Mouse (Mus musculus): Measurements from ENCODE around the gene Tbata. TPM values are rescaled to one million over a fixed set of nuclear protein-coding genes. Genes with fewer than 3 reads are reported as not detected.

The Tbata gene
- polyA plus RNA-seq, 1 experiment: 0.14 TPM

DNA sequence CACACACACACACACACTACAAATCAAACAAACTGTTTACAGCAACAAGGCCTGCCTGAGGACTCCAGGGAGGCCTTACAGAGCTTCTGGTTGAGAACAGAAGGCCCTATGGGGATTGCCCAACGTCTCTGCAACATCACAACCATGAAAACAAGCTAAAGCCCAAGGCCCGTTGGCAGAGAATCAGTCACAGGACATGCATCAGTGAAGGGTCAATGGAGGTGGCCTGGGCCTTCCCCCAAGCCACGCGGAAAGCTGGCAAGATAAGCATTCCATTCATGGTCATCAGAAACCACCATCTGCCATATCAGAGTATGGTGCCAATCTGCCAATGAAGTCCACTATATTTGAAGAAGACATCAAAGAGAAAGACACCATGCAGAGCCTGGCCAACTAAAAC, 11.1 kb upstream of the Tbata start:
- WGBS: 86% methylated on average over 4 of the region's 4 CpGs
- DNase-seq (ENCODE audit: low read depth, low spot score): no peak

DNA sequence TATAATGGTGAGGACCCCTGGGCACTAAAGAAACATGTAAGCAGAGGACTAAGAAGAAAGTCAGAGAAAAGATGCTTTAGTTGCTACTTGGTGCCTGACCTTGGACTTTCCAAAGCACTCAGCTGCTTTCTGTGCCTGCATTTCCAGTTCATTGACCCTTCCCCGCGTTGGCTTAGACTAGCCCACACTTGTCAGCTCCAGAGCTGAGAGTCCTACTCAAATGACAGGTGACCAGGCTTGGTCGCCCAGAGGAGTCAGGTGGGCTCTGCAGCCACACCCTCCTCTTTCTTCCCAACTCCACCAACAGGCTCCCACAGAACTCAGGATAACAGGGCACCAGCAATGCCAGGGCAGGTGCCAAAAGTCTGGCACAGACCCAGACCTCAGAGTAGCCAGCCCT, 9.4 kb upstream of the Tbata start:
- WGBS: 53% methylated on average over 3 of the region's 3 CpGs
- DNase-seq (ENCODE audit: low read depth, low spot score): no peak

DNA sequence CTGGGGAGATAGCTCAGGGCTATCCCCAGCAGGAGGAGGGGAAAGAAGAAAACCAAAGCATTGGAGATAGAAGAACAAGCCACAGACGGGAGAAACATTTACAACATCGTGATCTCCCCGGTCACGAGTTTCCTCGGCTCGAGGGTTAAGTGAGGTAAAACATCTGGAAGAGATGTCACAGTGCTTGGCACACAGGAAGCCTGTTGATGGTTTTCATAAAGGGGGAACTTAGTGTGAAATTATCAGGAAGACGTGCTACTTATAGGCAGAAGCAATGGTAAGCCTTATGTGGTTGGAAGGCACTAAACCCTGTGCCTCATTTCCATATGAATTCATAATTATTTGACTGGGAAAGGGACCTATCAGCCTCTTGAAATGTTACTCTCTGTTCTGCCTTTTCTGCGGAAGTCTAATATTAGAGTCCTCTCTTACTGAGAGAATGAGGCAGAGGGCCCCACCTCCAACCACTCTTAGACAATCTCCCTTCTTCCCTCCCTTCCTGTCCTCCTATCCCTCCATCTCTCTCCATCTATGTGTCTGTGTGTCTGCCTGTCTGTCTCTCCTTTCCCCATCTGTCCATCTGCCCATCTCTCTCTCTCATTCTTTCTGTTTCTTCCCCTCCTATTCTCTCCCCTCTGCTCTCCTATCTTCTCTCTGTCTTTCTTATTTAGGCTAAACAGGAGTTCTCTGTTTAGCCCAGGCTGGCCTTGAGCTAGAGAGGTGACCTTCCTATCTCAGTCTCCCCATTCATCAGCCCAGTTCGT, 4.2 kb upstream of the Tbata start:
- 58% methylated on average over 9 of the region's 9 CpGs for WGBS
- no peak for DNase-seq (ENCODE audit: low read depth, low spot score)

DNA sequence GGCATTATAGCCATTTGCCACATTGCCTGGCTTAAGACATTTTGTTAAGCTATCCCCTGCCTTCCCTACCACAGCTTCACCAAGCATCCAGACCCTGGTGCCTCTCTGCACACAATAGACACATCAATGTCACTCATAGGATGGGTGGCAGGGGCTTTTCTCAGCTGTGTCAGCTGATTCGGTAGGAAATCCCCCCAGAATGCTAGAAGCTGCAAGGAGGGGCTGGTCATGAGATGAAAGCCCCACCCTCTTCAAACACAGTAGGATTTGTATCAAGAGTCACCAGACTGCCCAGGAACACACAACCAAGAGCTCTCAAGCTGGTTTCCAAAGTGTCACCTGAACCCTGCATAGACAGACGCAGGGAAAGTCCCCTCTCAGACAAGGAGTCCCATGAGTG, 3.4 kb upstream of the Tbata start:
- DNase-seq (ENCODE audit: low read depth, low spot score): no peak
- WGBS: 54% methylated on average over 2 of the region's 2 CpGs

DNA sequence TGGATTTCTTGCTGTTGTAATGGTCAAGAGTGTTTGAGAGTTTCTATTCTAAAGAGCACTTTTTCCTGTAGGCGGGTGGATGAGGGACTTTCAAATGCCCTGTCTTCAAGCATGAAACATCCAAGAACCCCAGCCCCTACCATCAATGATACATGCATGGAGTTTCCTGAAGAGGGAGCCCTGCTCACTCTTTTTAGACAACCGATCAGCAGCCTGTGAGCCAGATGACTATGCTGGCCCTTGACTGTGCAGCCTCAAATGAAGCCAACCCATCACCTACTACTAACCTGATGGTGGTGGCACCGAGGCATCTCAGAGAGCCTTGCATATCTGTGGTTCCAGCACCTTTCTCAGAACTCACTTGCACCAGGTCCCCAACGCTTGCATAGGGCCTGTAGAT, 742 bp downstream of the Tbata start:
- 76% methylated on average over 4 of the region's 4 CpGs for WGBS
- no peak for DNase-seq (ENCODE audit: low read depth, low spot score)

DNA sequence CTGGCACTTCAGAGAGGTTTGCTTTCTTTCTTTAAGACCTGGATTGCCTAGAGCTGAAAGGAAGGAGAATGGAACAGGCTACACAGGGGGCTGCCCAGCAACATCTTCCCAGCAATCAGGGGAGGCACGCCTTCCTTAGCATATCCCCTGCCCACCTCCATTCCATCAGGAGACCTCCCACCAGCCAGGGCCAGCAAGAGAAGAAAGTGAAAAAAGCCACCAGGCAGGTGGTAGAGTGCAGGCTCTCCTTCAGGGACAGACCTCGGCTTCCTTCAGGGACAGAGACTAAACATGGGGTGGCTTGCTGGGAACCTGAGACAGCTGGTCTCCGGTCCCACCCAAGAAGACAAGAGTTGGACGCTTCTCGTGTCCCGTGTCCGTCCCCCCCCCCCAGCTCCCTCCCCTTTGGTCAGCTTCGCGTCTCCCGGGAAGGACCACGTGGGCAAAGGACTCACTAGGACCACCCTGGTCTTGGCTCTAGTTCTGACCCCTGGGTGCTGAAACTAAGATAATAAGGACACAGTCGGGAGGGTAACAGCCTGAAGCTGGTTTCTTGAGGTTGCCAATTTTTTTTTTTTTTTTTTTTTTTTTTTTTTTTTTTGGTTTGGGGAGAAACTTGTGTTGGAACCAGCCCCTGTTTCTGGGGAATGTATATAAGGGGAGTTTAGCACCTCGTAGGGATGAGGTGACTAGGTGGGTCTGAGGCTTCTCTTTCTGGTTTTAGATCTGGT, 3.1 kb downstream of the Tbata start:
- DNase-seq (ENCODE audit: low read depth, low spot score): no peak
- 52% methylated on average over 13 of the region's 13 CpGs for WGBS

GRCm38 (mm10) chr10:61175442-61176204, 3.9 kb downstream of the Tbata start:
- 20% methylated on average over 24 of the region's 24 CpGs for WGBS
- no peak for DNase-seq (ENCODE audit: low read depth, low spot score)

DNA sequence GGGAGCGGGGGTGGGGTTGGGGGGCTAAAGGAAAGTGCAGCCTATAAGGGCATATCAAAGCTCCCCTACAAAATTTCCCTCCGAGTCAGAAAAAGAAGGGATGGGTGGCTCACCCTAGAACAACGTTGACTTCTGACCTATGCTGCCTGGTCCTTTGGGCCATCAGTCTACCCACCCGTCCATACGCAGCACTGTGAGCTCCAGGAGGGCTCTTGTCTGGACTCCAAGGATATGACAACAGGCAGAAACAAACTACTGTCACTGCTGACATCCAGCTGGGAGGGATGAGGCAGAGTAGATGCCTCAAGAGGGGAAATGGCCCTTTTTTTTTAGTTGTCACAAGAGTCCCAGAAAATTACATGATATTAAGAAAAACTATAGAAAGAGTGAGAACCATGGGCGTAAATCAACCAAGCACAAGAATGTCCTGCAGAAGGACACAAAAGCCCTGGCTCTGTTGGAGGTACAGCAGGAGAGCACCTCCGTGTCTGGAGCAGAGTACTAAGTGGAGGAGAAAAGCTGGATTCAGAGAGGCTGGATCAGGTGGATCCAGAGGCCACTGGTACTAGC, 4.6 kb downstream of the Tbata start:
- no peak for DNase-seq (ENCODE audit: low read depth, low spot score)
- WGBS: 61% methylated on average over 7 of the region's 7 CpGs

DNA sequence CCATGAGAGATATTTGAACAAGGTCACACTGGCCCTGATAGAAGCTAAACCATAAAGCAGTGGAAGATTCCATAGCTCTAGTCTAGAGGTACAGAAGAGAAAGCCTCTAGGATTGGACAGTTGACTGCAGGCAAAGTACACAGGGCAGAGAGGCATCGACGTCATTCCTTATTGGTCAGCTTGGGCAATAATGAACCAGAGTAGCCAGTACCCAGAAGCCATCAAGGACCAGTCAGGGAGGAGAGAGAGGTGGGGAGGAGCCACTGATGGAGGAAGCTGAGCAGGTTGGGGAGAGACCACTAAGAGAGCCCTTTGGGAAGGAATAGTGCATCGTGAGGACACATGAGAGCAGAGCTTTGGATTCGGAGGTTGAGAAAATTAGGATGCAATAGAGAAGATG, 6.0 kb downstream of the Tbata start:
- 77% methylated on average over 4 of the region's 4 CpGs for WGBS
- no peak for DNase-seq (ENCODE audit: low read depth, low spot score)

DNA sequence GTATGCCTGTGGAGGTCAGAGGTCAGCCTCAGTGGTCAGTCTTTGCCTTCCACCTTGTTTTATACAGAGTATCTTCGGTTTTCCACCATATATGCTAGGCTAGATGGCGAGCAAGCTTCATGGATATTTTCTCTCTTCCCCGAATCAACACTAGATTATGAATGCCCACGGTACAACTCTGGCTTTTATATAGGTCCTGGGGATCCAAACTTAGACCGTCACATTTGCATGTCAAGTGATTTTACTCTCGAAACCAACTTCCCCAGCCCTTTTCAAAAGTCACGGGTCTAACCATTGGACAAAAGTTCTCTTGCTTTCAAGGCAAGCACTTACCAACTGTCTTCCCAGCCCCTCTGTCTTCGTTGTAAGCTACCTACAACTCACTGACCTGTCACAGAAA, 6.9 kb downstream of the Tbata start:
- no peak for DNase-seq (ENCODE audit: low read depth, low spot score)
- 89% methylated on average over 8 of the region's 8 CpGs for WGBS

- WGBS: 31% methylated on average over 6 of the region's 6 CpGs
- DNase-seq (ENCODE audit: low read depth, low spot score): no peak
Observed at GRCm38 (mm10) chr10:61179927-61180326, 8.2 kb downstream of the Tbata start.

GRCm38 (mm10) chr10:61187001-61187400, 15.2 kb downstream of the Tbata start:
- WGBS: 57% methylated on average over 3 of the region's 3 CpGs
- no peak for DNase-seq (ENCODE audit: low read depth, low spot score)

GRCm38 (mm10) chr10:61188010-61188409, 16.3 kb downstream of the Tbata start:
- no peak for DNase-seq (ENCODE audit: low read depth, low spot score)
- 67% methylated on average over 3 of the region's 3 CpGs for WGBS

- no peak for DNase-seq (ENCODE audit: low read depth, low spot score)
- whole genome bisulfite sequencing: 71% methylated on average over 9 of the region's 9 CpGs
Observed at GRCm38 (mm10) chr10:61194611-61195010, 22.9 kb downstream of the Tbata start.

GRCm38 (mm10) chr10:61195216-61195615, 23.5 kb downstream of the Tbata start:
- DNase-seq (ENCODE audit: low read depth, low spot score): no peak
- WGBS: 64% methylated on average over 8 of the region's 8 CpGs

DNA sequence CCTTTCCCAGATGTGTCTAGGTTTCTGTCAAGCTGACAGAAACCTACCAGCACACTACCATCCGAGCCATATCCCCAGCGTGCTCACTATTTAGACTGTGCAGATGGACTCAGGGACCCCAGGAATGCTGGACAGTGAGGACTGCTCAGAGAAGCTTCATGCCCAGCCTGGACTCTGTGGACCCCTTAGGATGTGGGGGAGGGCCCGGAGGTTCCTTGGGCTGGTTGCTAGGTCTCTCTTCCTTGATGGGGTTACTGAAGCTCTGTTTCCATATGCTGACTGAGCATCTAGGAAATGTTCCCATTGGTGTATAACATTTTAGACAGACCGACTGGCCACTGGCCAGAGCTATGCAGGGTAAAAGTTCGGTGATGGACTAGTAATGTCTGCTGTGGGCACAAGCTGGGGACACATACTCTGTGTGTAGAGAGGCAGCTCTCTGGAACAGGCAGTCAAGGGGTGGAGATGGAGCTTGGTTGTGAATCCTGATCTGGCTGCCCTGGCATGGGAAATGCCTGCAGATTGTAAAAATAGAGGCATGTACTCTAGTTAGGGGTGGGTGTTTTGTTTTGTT, 24.1 kb downstream of the Tbata start:
- WGBS: 80% methylated on average over 5 of the region's 5 CpGs
- no peak for DNase-seq (ENCODE audit: low read depth, low spot score)

DNA sequence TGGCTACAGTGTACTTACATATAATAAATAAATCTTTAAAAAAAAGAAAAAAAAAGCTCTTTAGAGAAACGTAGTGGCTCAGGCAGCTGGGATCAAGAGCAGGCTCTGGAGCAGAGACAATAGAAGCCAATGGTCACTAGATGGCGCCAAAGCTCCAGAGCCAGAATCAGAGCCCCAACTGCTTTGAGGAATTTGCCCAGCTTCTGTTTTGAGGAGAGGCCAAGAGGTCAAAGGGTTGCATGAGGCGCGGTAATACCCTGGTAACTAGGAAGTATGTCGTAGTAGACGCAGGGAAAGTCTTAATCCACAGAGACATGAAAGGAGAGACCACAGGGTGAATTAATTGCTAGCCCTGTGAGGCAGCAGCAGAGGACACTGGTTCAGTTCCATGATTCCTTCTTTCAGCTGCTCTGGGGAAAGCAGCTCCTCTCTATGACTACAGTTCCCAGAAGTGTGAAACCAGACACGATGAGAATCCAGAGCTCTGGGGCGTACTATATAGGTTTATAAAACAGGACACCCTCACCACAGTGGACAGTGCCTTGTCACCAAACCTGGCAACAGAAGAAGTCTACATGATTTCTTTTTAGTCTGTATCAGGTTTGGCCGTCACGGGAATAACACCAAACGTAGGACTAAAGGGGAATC, 27.9 kb downstream of the Tbata start:
- peak; percentile 55 for DNase-seq (ENCODE audit: low read depth, low spot score)
- WGBS: 29% methylated on average over 11 of the region's 11 CpGs

GRCm38 (mm10) chr10:61200232-61200820, 28.6 kb downstream of the Tbata start:
- no peak for DNase-seq (ENCODE audit: low read depth, low spot score)
- WGBS: 84% methylated on average over 7 of the region's 7 CpGs

- no peak for DNase-seq (ENCODE audit: low read depth, low spot score)
- WGBS: 61% methylated on average over 9 of the region's 9 CpGs
Observed at GRCm38 (mm10) chr10:61200998-61201397, 29.2 kb downstream of the Tbata start.
